Mouse (Mus musculus): ENCODE results near the gene Tmco2. TPM values are rescaled to one million over a fixed set of nuclear protein-coding genes. Genes with fewer than 3 reads are reported as not detected.

The Tmco2 gene
- not detected for polyA plus RNA-seq (2012; fragmentation: generic; extraction: Trizol)

DNA sequence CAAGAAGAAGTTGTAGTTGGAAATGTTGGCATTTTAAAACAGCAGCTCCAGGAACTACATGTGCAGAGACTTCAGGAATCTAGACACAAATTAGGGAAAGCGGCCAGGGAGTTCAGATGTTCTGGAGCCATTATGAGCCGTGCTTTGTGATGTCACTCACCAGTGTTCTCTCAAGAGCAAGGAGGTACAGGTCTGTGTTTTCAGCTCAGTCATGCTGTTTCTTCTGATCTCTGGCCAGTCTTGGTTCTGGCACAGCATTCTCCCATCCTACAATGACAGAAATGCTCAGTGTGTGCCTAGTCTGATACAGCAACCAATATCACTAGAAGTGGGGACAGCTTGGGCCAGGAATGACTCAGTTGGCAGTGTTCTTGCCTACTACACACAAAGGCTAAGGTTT is at the start of gene Tmco2:
Gene Tmco2, minus strand, starts transcription at position 101 of the 400 bp plus-strand sequence.

DNA sequence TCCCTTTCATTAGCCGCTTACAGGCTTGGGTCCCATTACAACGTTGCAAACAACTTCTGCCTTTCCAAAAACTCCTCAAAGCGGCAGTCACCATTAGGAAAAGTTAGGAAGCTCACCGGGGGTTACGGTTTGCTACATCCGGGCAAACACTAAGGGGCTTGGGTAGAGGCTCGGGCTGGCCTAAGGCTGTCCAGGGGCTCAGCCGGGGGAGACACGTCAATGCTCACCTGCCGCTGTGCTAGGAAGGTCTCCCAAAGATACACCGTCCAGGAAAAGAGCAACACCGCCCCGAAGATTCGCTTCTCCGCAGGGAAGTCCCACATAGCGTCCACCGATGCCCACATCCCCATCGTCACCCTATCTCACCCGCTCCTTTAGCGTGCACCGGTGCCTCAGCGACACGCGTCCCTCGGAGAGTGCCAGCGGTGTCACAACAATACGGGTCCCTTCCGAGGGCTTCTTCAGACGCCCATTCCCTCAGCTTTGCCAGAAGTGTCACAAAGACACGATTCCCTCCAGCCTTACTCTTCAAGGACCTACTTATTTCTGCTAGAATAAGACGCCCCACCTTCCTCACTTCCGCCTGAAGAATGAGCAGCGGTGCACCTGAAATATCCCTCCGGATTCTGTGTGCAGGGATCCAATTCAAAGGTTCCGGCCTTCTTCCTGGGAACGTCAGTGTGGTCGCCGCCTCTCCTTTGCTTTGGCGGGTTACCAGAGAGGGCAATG is 11.2 kb downstream of the Tmco2 start, which contains the start of gene Zmpste24:
Gene Zmpste24, minus strand, starts transcription at position 592 of the 729 bp plus-strand sequence.

Other genes starting within 250 kb of the Tmco2 start
- 1 to 10 TPM; 1.5 to 9.1 TPM for gene Exo5, start 184.2 kb downstream of the Tmco2 start, polyA plus RNA-seq (2012; fragmentation: generic; extraction: Trizol)
- under 1 TPM; 0.06 to 0.73 TPM for gene Zfp69, start 157.5 kb downstream of the Tmco2 start, polyA plus RNA-seq (2012; fragmentation: generic; extraction: Trizol)
- 10 to 100 TPM; 11.1 to 36.4 TPM for gene Smap2, start 92.0 kb downstream of the Tmco2 start, polyA plus RNA-seq (2012; fragmentation: generic; extraction: Trizol)
- gene Col9a2, start 69.8 kb downstream of the Tmco2 start, polyA plus RNA-seq (2012; fragmentation: generic; extraction: Trizol), result under 1 TPM in 1 of 2 experiments, not detected in 1; 0.25 TPM
- gene Zmpste24, start 11.0 kb downstream of the Tmco2 start, polyA plus RNA-seq (2012; fragmentation: generic; extraction: Trizol), result 10 to 100 TPM in 1 of 2 experiments, 1 to 10 TPM in 1; 2.8 to 13.6 TPM
- gene Rlf, start 105.9 kb upstream of the Tmco2 start, polyA plus RNA-seq (2012; fragmentation: generic; extraction: Trizol), result 1 to 10 TPM in 1 of 2 experiments, under 1 TPM in 1; 0.15 to 2.6 TPM
- not detected for gene Gm12888, start 215.7 kb upstream of the Tmco2 start, polyA plus RNA-seq (2012; fragmentation: generic; extraction: Trizol)

All from C3H10T1/2 (cell line).